Mouse (Mus musculus): ENCODE data around the gene Grwd1.

Grwd1 gene

DNA sequence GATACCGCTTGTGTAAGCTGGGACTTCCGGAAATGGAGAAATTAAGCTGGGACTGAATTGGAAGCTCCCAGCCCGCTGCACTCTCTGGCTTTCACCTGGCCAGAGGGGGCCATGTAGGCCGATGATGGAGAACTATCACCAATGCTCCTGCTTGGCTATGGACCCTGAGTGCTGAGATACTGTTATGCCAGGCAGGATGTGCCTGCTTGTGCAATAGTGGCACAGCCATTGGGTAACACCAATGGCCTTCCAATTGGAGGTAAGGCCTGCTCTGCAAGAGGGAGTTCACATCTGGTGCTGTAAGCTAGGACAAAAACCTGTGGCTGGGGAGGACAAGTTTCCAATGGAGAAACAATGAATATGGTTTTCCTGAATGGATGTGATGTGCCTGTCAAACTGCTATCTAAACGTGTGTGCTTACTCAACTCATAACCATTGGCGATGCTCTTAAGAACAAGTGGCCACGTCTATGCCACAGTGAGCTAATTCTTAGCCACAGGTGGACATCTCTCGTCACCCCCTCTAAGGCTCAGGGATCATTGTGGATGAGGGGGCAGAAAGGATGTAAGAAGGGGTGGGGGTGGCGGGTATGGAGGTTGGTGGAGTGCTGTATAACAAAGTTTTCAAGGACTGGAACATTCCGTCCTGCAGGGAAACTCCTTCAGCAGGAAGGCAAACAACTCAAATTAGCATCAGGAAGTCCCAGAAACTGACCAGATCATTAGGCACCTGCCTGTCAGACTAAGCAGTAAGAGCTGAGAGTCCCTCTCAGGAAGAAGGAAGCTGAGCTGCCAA lies 12.4 kb upstream of the Grwd1 start:
- DNase-seq (ENCODE audit: low read depth, low spot score) = no peak

- no peak for DNase-seq (ENCODE audit: low read depth, low spot score)
These were observed 3.2 kb upstream of the Grwd1 start for GRCm38 (mm10) chr7:45833924-45834323.

DNA sequence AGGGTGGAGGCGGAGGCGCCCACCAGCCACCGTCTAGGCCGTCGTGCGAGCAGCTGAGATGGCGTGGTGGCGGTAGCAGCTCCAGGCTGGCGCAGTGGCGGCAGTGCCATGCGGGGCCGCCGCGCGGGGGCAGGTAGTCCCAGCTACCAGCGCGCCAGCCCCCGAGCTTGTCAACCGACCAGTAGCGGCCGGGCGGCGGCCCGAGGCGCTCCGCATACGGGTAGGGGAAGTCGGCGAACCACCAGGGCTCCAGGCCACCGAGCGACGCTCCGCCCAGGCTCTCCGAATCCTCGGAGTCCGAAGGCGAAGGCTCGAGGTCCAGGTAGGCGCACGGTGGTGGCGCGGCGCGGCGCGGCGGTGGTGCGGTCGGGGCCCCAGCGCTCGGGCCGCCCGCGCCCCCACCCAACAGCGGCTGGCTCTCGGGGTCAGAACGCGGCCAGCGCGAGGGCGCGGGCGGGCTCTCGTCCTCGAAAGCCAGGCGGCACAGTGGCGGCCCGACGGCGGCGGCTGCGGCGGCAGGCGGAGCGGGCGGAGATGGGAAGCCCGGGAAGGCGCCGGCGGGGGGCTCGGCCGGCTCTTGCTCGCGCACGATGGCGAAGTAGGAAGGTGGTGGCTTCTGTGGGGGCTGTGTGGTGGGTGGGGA lies 2.5 kb upstream of the Grwd1 start:
- DNase-seq (ENCODE audit: low read depth, low spot score) = no peak

DNA sequence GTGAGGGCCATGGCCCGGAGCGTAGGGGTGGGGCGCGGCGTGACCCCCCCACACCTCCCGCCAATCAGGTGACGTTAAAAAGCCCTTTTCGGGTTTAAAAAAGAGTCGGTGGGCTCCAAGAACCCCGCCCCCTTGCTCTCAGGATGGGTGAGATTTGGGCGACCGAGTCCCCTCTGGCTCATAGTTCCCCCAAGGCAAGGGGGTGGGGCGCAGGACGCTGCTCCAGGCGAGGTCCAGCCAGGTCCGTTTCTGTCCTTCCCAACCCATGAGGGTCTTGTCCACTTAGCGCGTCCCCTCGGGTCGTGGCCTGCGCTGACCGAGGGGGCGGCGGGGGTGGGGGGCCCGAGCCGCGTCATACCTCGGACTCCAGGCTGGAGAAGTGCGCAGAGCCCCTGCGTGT lies 1.7 kb upstream of the Grwd1 start:
- no peak for DNase-seq (ENCODE audit: low read depth, low spot score)

DNA sequence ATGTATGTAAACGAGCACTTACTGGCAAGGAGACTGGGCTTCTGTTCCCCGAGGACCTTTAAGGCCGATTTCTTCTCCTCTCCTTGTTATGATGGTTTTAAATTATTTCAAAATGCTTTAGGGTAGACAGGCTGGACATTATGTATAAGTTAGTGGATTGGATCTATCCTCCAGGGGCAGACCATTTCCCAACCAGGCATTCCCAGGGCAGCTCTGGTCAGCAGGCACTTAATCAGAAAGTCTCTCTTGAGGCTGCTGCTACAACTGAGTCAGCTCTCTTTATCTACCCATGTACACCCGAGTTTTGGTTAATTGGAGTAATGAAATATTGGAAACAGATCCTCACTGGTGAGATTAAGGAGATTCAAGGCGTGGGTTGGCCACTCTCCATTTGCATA lies 383 bp upstream of the Grwd1 start:
- no peak for DNase-seq (ENCODE audit: low read depth, low spot score)

- no peak for DNase-seq (ENCODE audit: low read depth, low spot score)
These were observed 4.1 kb downstream of the Grwd1 start for GRCm38 (mm10) chr7:45826631-45827030.

DNA sequence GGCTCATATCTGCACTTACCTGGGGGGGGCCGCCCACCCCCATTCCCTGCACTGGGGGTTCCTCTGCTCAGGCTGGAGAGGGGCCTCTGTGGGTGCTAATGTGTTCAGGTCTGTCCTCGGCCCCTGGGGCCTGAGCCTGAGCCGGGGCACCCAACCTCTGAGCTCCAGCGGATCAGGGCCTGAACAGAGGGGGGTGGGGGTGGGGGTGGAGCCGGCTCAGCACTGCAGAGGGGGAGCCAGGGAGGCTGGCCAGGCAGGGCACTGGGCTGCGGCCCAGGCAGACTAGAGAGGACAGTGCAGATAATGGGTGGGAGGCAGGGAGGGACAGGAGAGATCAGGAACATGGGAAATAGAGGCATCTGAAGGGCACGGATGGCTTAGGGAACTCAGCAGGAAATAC lies 6.1 kb downstream of the Grwd1 start, which contains the start of gene Kcnj14:
TSS of gene Kcnj14 (minus strand) at position 185 of the 400 bp plus-strand sequence.
- DNase-seq (ENCODE audit: low read depth, low spot score) = no peak

GRCm38 (mm10) chr7:45820913-45821312 lies 9.8 kb downstream of the Grwd1 start:
- DNase-seq (ENCODE audit: low read depth, low spot score) = no peak

- no peak for DNase-seq (ENCODE audit: low read depth, low spot score)
These were observed 10.9 kb downstream of the Grwd1 start for GRCm38 (mm10) chr7:45819843-45820242.

DNA sequence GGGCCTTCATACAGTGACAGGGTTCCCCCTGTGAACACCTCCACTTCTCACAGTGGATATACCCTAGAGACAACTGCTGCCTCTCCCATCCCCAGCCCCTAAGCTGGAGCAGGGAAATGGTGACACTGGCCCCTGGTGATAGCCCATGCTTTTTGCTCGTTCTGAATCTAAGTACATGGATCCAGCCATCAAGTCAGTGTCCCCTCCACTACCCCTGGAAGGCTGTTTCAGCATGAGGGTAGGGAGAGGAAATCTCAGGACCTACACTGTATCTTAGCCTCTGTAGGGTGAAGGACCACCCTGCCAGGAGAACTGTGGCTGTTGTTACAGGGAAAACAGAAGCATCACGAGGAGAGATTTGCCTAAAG lies 14.8 kb downstream of the Grwd1 start:
- DNase-seq (ENCODE audit: low read depth, low spot score) = no peak

- peak; percentile 42 for DNase-seq (ENCODE audit: low read depth, low spot score)
These were observed 15.3 kb downstream of the Grwd1 start for GRCm38 (mm10) chr7:45815323-45815983.

GRCm38 (mm10) chr7:45814841-45815240 lies 15.9 kb downstream of the Grwd1 start:
- DNase-seq (ENCODE audit: low read depth, low spot score) = no peak

DNA sequence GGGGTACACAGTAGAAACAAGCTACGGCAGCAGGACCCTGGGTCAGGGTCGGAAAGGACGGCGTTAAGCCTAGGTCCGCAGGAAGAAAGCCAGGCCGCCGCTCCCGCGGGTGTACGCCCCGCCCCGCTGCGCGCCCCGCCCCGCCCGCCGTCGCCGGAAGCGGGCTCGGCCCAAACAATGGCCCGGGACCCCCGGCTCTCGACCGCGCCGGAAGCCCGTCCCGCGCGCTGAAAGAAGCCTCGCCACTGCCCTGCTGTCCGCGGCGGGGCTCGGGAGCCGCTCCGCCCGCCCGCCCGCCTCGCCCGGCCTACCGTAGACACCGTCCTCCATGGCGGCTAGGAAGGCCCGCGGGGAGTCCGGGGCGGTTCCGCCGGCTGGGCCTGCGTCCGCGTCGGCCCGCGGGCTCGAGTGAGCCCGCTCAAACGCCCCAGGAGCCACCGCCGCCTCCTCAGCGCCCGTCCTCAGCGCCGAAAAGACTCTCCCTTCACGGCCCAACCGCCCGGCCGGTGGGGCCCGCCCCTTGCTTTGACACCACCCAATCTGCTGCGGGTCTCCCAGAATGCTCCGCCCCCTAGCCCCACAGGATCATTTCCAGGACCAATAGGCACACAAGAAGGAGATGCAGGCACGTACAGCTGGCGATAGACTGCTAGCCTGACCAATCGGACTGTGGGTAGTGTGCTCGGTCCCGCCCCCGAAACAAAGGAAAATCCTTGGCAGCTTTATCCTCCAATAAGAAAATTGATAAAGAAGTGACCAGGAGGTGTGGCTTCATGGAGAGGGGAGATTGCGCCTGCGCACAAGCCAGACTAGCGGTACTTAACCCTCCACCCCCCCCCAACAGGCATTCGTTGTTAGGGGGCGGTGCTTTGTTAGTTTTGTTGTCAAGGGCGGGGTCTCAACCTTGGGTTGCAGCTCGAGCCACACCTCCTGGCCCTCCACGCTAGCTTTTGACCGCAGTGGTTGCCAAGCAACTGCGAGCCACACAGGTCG lies 16.7 kb downstream of the Grwd1 start, which contains the start of gene Cyth2:
TSS of gene Cyth2 (minus strand) at position 795 of the 993 bp plus-strand sequence.
- peak; percentile 100 for DNase-seq (ENCODE audit: low read depth, low spot score)

DNA sequence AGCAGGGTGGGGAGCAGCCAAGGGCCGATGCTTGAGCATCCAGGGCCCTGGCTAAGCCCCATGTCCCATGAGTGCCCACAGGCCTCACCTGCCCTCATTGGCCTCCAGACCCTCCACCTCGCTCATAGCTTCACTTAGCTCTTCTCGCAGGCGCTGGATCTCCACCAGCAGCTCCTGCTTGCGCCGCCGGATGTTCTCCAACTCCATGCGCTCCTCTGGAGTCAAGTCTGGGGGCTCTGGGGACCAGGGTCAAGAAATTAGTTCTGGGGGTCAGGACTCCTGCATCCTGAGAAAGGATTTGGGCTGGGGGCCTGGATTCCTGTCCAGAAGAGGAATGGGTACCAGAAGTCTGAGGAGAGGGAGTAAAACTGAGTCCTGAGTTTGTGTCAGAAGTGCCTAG lies 17.8 kb downstream of the Grwd1 start:
- no peak for DNase-seq (ENCODE audit: low read depth, low spot score)

GRCm38 (mm10) chr7:45809276-45810075 lies 21.3 kb downstream of the Grwd1 start:
- DNase-seq (ENCODE audit: low read depth, low spot score) = no peak

DNA sequence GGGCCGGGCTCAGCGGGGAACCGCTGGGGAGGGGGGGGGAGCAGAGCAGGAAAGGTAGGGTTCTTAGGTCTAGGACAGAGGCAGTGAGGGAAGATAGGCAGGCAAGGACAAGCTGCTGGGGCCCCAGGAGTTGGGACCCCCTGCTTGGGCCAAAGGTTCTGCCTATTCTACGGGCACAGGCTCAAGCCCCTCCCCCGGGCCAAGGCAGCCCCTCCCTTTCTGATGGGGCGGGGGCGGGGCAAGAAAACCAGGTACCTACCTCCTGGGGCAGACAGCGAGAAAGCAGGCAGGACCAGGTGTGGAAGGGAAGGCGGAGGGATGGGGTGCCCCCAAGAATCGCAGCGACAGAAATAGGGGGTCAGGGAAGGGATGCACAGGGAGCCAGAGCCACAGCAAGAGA lies 22.3 kb downstream of the Grwd1 start:
- no peak for DNase-seq (ENCODE audit: low read depth, low spot score)

GRCm38 (mm10) chr7:45805941-45806340 lies 24.8 kb downstream of the Grwd1 start:
- DNase-seq (ENCODE audit: low read depth, low spot score) = no peak

DNA sequence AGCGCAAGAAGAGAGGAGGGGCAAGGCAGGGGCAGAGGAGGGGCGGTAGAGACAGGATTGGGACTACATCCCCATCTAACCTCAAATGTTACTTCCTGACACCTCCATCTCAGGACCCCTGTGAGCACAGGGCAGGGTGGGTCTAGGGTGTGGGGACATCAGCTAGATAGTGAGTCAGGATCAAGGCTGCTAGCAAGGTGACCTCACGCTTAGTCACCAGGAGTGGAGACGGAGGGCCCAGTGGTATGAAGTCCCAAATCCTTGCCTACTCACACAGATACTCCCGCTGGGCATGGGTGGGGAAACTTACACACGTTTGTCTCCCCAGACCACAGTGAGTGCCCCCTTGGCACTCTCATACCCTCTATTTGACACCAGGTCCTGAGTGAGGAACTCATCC lies 28.2 kb downstream of the Grwd1 start:
- no peak for DNase-seq (ENCODE audit: low read depth, low spot score)

DNA sequence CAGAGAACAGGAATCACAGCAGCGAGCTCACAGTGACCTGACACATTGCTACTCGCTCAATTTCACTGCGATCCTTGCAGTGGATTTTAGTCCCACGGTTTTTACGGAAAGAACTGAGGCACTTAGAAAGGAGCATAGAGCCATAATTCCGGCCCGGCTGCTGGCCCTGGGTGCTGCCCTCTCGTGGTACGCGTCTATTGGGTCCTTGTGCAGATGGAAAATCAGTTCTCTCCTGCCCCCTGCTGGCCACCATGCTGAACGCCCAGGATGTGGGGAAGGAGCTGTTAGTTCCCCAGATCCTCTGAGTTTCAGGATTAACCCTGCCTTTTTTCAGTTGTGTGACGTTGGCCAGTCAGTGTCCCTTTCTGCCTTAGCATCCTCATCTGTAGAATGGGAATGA lies 29.4 kb downstream of the Grwd1 start:
- DNase-seq (ENCODE audit: low read depth, low spot score) = peak; percentile 94

DNA sequence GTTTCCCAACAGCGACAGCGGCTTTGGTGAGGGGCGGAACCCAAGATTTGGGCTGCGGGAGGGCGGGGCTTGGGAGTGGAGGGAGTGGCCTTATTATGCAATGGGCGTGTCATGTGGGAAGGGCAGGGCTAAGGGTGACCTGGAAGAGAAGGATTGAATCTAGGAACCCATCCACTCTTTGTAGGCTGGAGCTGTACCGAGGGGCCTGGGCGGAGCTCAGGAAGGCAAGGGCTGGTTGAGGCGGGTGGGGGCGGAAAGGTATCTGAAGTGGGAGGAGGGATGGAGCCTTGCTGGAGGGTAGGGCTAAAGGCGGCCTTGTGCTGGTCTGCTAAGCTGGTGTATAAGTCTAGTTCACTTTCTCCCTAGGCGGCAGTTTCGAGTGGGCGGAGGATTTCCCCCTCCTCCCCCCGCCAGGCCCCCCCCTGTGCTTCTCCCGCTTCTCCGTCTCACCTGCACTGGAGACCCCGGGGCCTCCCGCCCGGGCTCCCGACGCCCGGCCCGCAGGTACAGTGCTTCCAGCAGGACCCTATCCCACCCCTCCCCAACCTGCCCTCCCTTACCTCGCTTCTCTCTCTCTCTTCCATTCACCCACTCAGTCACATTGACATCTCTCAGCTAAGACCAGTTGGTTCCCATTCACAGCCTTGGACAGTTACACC lies 30.1 kb downstream of the Grwd1 start:
- peak; percentile 91 for DNase-seq (ENCODE audit: low read depth, low spot score)

Data from ES-CJ7 (cell line).